Mouse (Mus musculus) olfactory bulb, adult 2 months (tissue): ENCODE measurements around the gene Pnpo.

Source experiments
- CTCF ChIP-seq: fragments of 200-500 bp; IDR thresholded peaks from 2 replicates; pipeline ENCODE4 v1.5.1; 2012; ENCODE audit warnings: low read depth, mild to moderate bottlenecking, low read length, moderate library complexity; ENCODE audit not compliant: insufficient read depth
- POLR2A ChIP-seq: fragments of 200-500 bp; IDR thresholded peaks from 2 replicates; pipeline ENCODE4 v1.6.1; 2012; ENCODE audit warnings: mild to moderate bottlenecking, low read depth, low read length, moderate library complexity; ENCODE audit not compliant: insufficient read depth

DNA sequence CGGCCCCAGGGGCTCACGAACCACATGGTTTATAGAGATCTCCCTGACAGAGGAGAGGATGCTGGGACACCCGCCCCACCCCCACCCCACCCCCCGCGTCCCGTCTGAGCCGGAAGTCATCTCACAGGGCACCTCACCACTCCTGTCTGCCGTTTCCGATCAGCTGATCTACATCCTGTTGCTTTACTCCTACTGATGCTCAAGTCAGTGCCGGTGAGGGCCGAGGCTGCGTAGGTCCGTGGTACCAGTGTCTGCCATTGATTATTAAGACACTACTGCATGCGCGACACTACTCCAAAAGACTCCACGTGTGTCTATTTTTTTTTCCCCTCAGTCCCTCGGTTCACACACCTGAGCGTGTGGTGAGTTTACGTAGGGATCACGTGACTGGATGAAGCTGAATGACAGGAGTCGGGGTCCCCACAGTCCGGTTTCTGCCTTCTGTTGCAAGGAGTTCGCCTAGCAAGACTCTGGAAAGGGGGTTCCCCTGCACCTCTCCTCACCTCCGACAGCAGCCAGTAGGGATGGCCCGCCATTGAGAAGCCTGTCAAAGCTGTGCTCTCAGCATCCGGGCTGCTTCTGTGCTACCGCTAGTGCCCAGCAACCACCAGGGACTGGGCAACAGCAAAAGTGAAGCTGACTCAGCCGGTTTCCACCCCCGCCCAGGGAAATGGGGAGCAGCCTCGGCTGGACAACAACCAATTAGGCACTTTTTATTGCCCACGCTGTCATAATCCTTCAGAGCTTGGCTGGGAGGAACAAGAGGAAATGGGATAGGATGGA is 44.3 kb upstream of the Pnpo start:
- no peak for TF ChIP-seq CTCF
- TF ChIP-seq POLR2A, result no peak
